ENCODE assay signal across 8 mouse cellular contexts in genomic region chr9:54676531-54676986, GRCm38 (mm10). TPM values are rescaled to one million over a fixed set of nuclear protein-coding genes. Genes with fewer than 3 reads are reported as not detected.
DNase-seq lines count a peak whose midpoint lies in the region; ATAC-seq lines count a peak whose summit lies in the region.

No protein-coding gene starts in this region.

- no peaks in the 10 kb centered on the region for H3K36me3 ChIP-seq in hindbrain, embryonic 10.5 days
- H3K36me3 ChIP-seq in lung, embryonic 15.5 days, result no peaks in the 10 kb centered on the region

- H3K4me2 ChIP-seq in lung, embryonic 15.5 days, result peak overlapping the region; percentile 61

- H3K27ac ChIP-seq in hindbrain, embryonic 10.5 days, result peak overlapping the region; percentile 83
- H3K27ac ChIP-seq in lung, embryonic 15.5 days, result no peak overlapping the region

- H3K9me3 ChIP-seq in hindbrain, embryonic 10.5 days, result no peaks in the 10 kb centered on the region
- H3K9me3 ChIP-seq in lung, embryonic 15.5 days, result no peaks in the 10 kb centered on the region

- peak; percentile 36 for DNase-seq in MEL-GATA-1-ER (ENCODE audit: extremely low read depth, low read depth)
- peak; percentile 81 for DNase-seq in cerebellum, adult 9-10 months
- DNase-seq in forelimb bud, embryonic 11.5 days (ENCODE audit: low read depth, low spot score), result peak; percentile 82
- peak; percentile 87 for DNase-seq in hindbrain, embryonic 10.5 days (ENCODE audit: low spot score)
- peak; percentile 63 for DNase-seq in layer of hippocampus, adult 9-10 months (ENCODE audit: low spot score)
- DNase-seq in ovary, adult 18-20 months (ENCODE audit: low spot score), result peak; percentile 64
- DNase-seq in thymus, postnatal 0 days (ENCODE audit: low spot score), result peak; percentile 46

- WGBS in hindbrain, embryonic 10.5 days, result 2% methylated on average over 14 of the region's 14 CpGs
- 1% methylated on average over 14 of the region's 14 CpGs for WGBS in lung, embryonic 15.5 days

- H3K27me3 ChIP-seq in hindbrain, embryonic 10.5 days (ENCODE audit: insufficient read depth, poor library complexity, severe bottlenecking), result 0 out of 2 replicates have a peak, but pooled peaks cover 3% of the 10 kb centered on the region
- no peaks in the 10 kb centered on the region for H3K27me3 ChIP-seq in lung, embryonic 15.5 days

- H3K9ac ChIP-seq in lung, embryonic 15.5 days, result no peak overlapping the region; the same call in 1 of the 2 replicates

- H3K4me1 ChIP-seq in hindbrain, embryonic 10.5 days (replicated peaks), result no peaks in the 10 kb centered on the region; the same call in 1 of the 2 replicates
- H3K4me1 ChIP-seq in lung, embryonic 15.5 days, result 0 out of 2 replicates have a peak, but pooled peaks cover 4% of the 10 kb centered on the region

- no peak for ATAC-seq in lung, embryonic 15.5 days (ENCODE audit: borderline replicate concordance, extremely low read depth, low FRiP score, low TSS enrichment)

- peak overlapping the region; percentile 50 for H3K4me3 ChIP-seq in hindbrain, embryonic 10.5 days
- peak overlapping the region; percentile 29 for H3K4me3 ChIP-seq in lung, embryonic 15.5 days

RNA-seq across cellular contexts. Expression of gene Acsbg1, which starts 14.9 kb away (rescaled TPM):
- polyA plus RNA-seq in hindbrain, embryonic 10.5 days (2016; fragmentation: Nextera tagmentation; extraction: Ambion mirVana), result 7.2 and 8.7 TPM in 2 replicates
- polyA plus RNA-seq in lung, embryonic 15.5 days (2015; fragmentation: Nextera tagmentation; extraction: Ambion mirVana), result 0.21 and 0.39 TPM in 2 replicates
- 1.6 and 1.7 TPM in 2 replicates for polyA plus RNA-seq in thymus, postnatal 0 days (2015; fragmentation: Nextera tagmentation; extraction: Ambion mirVana)

RNA-seq across cellular contexts. Expression of gene Dnaja4, which starts 22.1 kb away (rescaled TPM):
- polyA plus RNA-seq in hindbrain, embryonic 10.5 days (2016; fragmentation: Nextera tagmentation; extraction: Ambion mirVana), result 4.5 and 4.7 TPM in 2 replicates
- polyA plus RNA-seq in lung, embryonic 15.5 days (2015; fragmentation: Nextera tagmentation; extraction: Ambion mirVana), result 6.6 and 7.5 TPM in 2 replicates
- 2.9 and 3.1 TPM in 2 replicates for polyA plus RNA-seq in thymus, postnatal 0 days (2015; fragmentation: Nextera tagmentation; extraction: Ambion mirVana)

RNA-seq across cellular contexts. Expression of gene Wdr61, which starts 57.8 kb away (rescaled TPM):
- 150 and 174 TPM in 2 replicates for polyA plus RNA-seq in hindbrain, embryonic 10.5 days (2016; fragmentation: Nextera tagmentation; extraction: Ambion mirVana)
- polyA plus RNA-seq in lung, embryonic 15.5 days (2015; fragmentation: Nextera tagmentation; extraction: Ambion mirVana), result 148 and 149 TPM in 2 replicates
- 154 and 174 TPM in 2 replicates for polyA plus RNA-seq in thymus, postnatal 0 days (2015; fragmentation: Nextera tagmentation; extraction: Ambion mirVana)

Comparison
In these comparisons a context has a peak if more than half of its experiments do, and no peak if none do; other contexts are left out.
1. DNase-seq: peak in every context shown above with its lines; median percentile 87 in hindbrain, embryonic 10.5 days; 82 in forelimb bud, embryonic 11.5 days; 81 in cerebellum, adult 9-10 months; 64 in ovary, adult 18-20 months; 63 in layer of hippocampus, adult 9-10 months; 46 in thymus, postnatal 0 days; 36 in MEL-GATA-1-ER.